Mouse (Mus musculus) G1E (cell line): Measurements from ENCODE around the gene Cilp.

Source experiments
- CTCF ChIP-seq: IDR thresholded peaks from 2 replicates; pipeline ENCODE4 v1.5.1; 2012; ENCODE audit warnings: low read depth, low read length, inconsistent platforms, mixed read lengths
- GATA2 ChIP-seq: IDR thresholded peaks from 2 replicates; pipeline ENCODE4 v1.6.1; 2012; ENCODE audit warnings: low read depth, low read length, inconsistent platforms, borderline replicate concordance
- POLR2AphosphoS5 ChIP-seq: IDR thresholded peaks from 2 replicates; pipeline ENCODE4 v1.6.1; 2012; ENCODE audit warnings: low read depth, low read length, inconsistent platforms; ENCODE audit not compliant: insufficient replicate concordance
- TAL1 ChIP-seq: conservative IDR thresholded peaks from 2 replicates; pipeline ENCODE4 v1.6.1; 2012; ENCODE audit warnings: low read depth, low read length, inconsistent platforms, mixed read lengths

DNA sequence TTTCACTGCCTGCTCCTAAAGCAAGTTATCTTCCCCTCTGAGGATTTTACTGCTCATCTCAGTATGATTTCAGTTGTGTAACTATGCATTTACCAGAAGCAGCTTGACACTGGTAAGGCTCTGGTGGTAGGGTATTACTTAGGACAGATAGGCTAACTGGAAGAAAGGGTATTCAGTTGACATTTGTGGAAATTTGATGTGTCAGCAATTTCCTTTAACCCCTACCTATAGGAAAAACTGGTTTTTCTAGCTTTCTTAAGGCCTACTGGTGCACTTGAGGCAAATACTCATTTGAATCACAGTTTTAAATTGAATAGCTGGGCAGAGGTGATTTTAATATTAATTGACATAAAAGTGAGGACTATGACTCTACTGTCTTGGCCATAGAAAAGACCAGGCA is 61.0 kb downstream of the Cilp start:
- no peak for TF ChIP-seq CTCF
- TF ChIP-seq TAL1 = no peak
- no peak for TF ChIP-seq GATA2
- TF ChIP-seq POLR2AphosphoS5 = no peak
